Mouse (Mus musculus) T-helper 1 cell (primary cell): ENCODE measurements around the gene Psmd11.

Source experiments
- in situ Hi-C: fragments of 300-600 bp; cut with MboI, MseI; formaldehyde crosslinking; loops from one replicate; pipeline ENCODE4 v1.15.1; 2025; ENCODE audit warnings: high pct_unique_total_duplicates

Gene Psmd11

GRCm38 (mm10) chr11:80479906-80480866 is 51.8 kb downstream of the Psmd11 start:
- in situ Hi-C loops, result loop anchor here (5.0 kb wide), 1 partner anchor 47 kb away; no protein-coding TSS in a partner anchor

- in situ Hi-C loops, result no loop called here
Observed at GRCm38 (mm10) chr11:80481409-80482050, 53.1 kb downstream of the Psmd11 start.

- in situ Hi-C loops, result no loop called here
Observed at GRCm38 (mm10) chr11:80482347-80482746, 53.9 kb downstream of the Psmd11 start.

- in situ Hi-C loops, result no loop called here
Observed at GRCm38 (mm10) chr11:80482921-80483320, 54.5 kb downstream of the Psmd11 start.

- in situ Hi-C loops, result no loop called here
Observed at GRCm38 (mm10) chr11:80483536-80484067, 55.2 kb downstream of the Psmd11 start.

GRCm38 (mm10) chr11:80484191-80484791 is 55.9 kb downstream of the Psmd11 start:
- in situ Hi-C loops, result no loop called here

GRCm38 (mm10) chr11:80485120-80485551 is 56.7 kb downstream of the Psmd11 start:
- in situ Hi-C loops, result no loop called here

GRCm38 (mm10) chr11:80485622-80486206 is 57.3 kb downstream of the Psmd11 start:
- in situ Hi-C loops, result no loop called here

- in situ Hi-C loops, result no loop called here
Observed at GRCm38 (mm10) chr11:80487904-80488587, 59.6 kb downstream of the Psmd11 start.

GRCm38 (mm10) chr11:80489172-80489881 is 60.9 kb downstream of the Psmd11 start:
- in situ Hi-C loops, result no loop called here

GRCm38 (mm10) chr11:80489882-80490196 is 61.4 kb downstream of the Psmd11 start:
- in situ Hi-C loops, result no loop called here

GRCm38 (mm10) chr11:80490831-80491230 is 62.4 kb downstream of the Psmd11 start:
- in situ Hi-C loops, result no loop called here

GRCm38 (mm10) chr11:80493186-80493585 is 64.8 kb downstream of the Psmd11 start:
- in situ Hi-C loops, result no loop called here

GRCm38 (mm10) chr11:80494852-80495251 is 66.4 kb downstream of the Psmd11 start:
- in situ Hi-C loops, result no loop called here

GRCm38 (mm10) chr11:80495972-80496371 is 67.6 kb downstream of the Psmd11 start:
- in situ Hi-C loops, result no loop called here

- in situ Hi-C loops, result no loop called here
Observed at GRCm38 (mm10) chr11:80496640-80497039, 68.2 kb downstream of the Psmd11 start.

GRCm38 (mm10) chr11:80497225-80497919 is 69.0 kb downstream of the Psmd11 start:
- in situ Hi-C loops, result no loop called here

- in situ Hi-C loops, result no loop called here
Observed at GRCm38 (mm10) chr11:80498328-80499070, 70.1 kb downstream of the Psmd11 start.

- in situ Hi-C loops, result no loop called here
Observed at GRCm38 (mm10) chr11:80499550-80499952, 71.1 kb downstream of the Psmd11 start.
